Mouse (Mus musculus) liver, adult 2 months (tissue): ENCODE results near the gene Pip4k2c. TPM values are rescaled to one million over a fixed set of nuclear protein-coding genes. Genes with fewer than 3 reads are reported as not detected.

Experiments
- DNase-seq: peaks from one replicate; pipeline ENCODE4 v3.0.0-alpha.2; 2011; ENCODE audit warnings: low read depth, low spot score; ENCODE audit errors: extremely low read depth
- H3K27ac ChIP-seq: fragments of 200-500 bp; replicated peaks from 2 replicates; pipeline ENCODE4 v1.5.1; 2012; ENCODE audit warnings: low read depth, mild to moderate bottlenecking, control low read depth, inconsistent platforms, low read length; ENCODE audit not compliant: insufficient read depth
- H3K27me3 ChIP-seq: fragments of 200-500 bp; 2 replicates; pipeline ENCODE4 v1.6.1; 2012; ENCODE audit warnings: mild to moderate bottlenecking, moderate library complexity, low read length, inconsistent platforms; ENCODE audit not compliant: control insufficient read depth, insufficient read depth
- H3K36me3 ChIP-seq: fragments of 200-500 bp; 2 replicates; pipeline ENCODE4 v1.6.1; 2012; ENCODE audit warnings: low read length, inconsistent platforms; ENCODE audit not compliant: control insufficient read depth, insufficient read depth
- H3K4me1 ChIP-seq: fragments of 200-500 bp; 2 replicates; pipeline ENCODE4 v1.6.1; 2011; ENCODE audit warnings: low read length; ENCODE audit not compliant: control insufficient read depth, insufficient read depth
- H3K4me3 ChIP-seq: fragments of 200-500 bp; 2 replicates; pipeline ENCODE4 v1.5.1; 2011; ENCODE audit warnings: low read depth, mild to moderate bottlenecking, control low read depth, low read length, moderate library complexity; ENCODE audit not compliant: insufficient read depth
- H3K79me2 ChIP-seq: fragments of 200-500 bp; 2 replicates; pipeline ENCODE4 v1.6.1; 2012; ENCODE audit warnings: inconsistent platforms, mild to moderate bottlenecking, low read length, moderate library complexity; ENCODE audit not compliant: control insufficient read depth, insufficient read depth
- H3K9ac ChIP-seq: fragments of 200-500 bp; 2 replicates; pipeline ENCODE4 v1.6.1; 2012; ENCODE audit warnings: low read depth, mild to moderate bottlenecking, control low read depth, inconsistent platforms, low read length
- CTCF ChIP-seq: fragments of 200-500 bp; IDR thresholded peaks from 2 replicates; pipeline ENCODE4 v1.5.1; 2011; ENCODE audit warnings: low read depth, low read length, control low read depth
- POLR2A ChIP-seq: fragments of 200-500 bp; IDR thresholded peaks from 2 replicates; pipeline ENCODE4 v1.6.1; 2011; ENCODE audit warnings: low read length, control low read depth; ENCODE audit not compliant: insufficient read depth; ENCODE audit errors: extremely low read depth
- WGBS: fragments of 180-500 bp; shearing (Covaris S2); methylation state at CpG from one replicate; pipeline ENCODE4 v1.1.7; 2018; 5-methylcytosine and 5-hydroxymethylcytosine counted together
- polyA plus RNA-seq: library from polyadenylated mRNA; depleted of rRNA; stranded (reverse); fragments of >200 nt; gene quantifications from 2 replicates; pipeline ENCODE4 v1.2.3, GENCODE M21; 2012
- total RNA-seq: library from RNA; depleted of rRNA; stranded (reverse); fragments of >200 nt; gene quantifications from 2 replicates; pipeline ENCODE4 v1.2.3, GENCODE M21; 2014

Gene Pip4k2c
- total and polyA plus RNA-seq, 2 experiments, result 8.9 to 13.9 TPM

- Histone ChIP-seq H3K9ac (no peak overlapping the region), H3K79me2 (peaks cover 10% of the 10 kb centered on the region; the same call in 1 of the 2 replicates), H3K4me1 (peaks cover 6% of the 10 kb centered on the region), H3K27ac (no peak overlapping the region), H3K27me3 (no peaks in the 10 kb centered on the region), H3K36me3 (peaks cover 9% of the 10 kb centered on the region), H3K4me3 (no peak overlapping the region)
- 71% methylated on average over 4 of the region's 4 CpGs for WGBS
- TF ChIP-seq CTCF (no peak), POLR2A (no peak)
- DNase-seq, result no peak
Measured at GRCm38 (mm10) chr10:127208921-127209320, 2.5 kb downstream of the Pip4k2c start.

- no peak for DNase-seq
- Histone ChIP-seq H3K4me1 (peaks cover under 1% of the 10 kb centered on the region), H3K9ac (no peak overlapping the region), H3K27ac (no peak overlapping the region), H3K4me3 (no peak overlapping the region), H3K36me3 (peaks cover 17% of the 10 kb centered on the region), H3K27me3 (no peaks in the 10 kb centered on the region), H3K79me2 (peaks cover 1% of the 10 kb centered on the region; the same call in 1 of the 2 replicates)
- no peak for TF ChIP-seq POLR2A
- TF ChIP-seq CTCF, result no peak
- WGBS, result 68% methylated on average over 10 of the region's 10 CpGs
Measured at GRCm38 (mm10) chr10:127205373-127205772, 6.0 kb downstream of the Pip4k2c start.

- Histone ChIP-seq H3K4me1 (no peaks in the 10 kb centered on the region), H3K9ac (no peak overlapping the region), H3K36me3 (peaks cover 17% of the 10 kb centered on the region)
Measured at GRCm38 (mm10) chr10:127204589-127204988, 6.8 kb downstream of the Pip4k2c start.

GRCm38 (mm10) chr10:127203106-127203505 is 8.3 kb downstream of the Pip4k2c start:
- H3K36me3 ChIP-seq, result peaks cover 17% of the 10 kb centered on the region
- H3K4me3 ChIP-seq, result no peak overlapping the region
- H3K9ac ChIP-seq, result no peak overlapping the region

More at GRCm38 (mm10) chr10:127204589-127204988, 6.8 kb downstream of the Pip4k2c start:
- 86% methylated on average over 5 of the region's 5 CpGs for WGBS
- Histone ChIP-seq H3K27ac (no peak overlapping the region), H3K4me3 (no peak overlapping the region), H3K79me2 (no peaks in the 10 kb centered on the region), H3K27me3 (no peaks in the 10 kb centered on the region)
- TF ChIP-seq POLR2A, result no peak
- TF ChIP-seq CTCF, result no peak
- no peak for DNase-seq

GRCm38 (mm10) chr10:127200279-127200678 is 11.1 kb downstream of the Pip4k2c start:
- Histone ChIP-seq H3K27ac (no peak overlapping the region), H3K9ac (no peak overlapping the region), H3K36me3 (peaks cover 13% of the 10 kb centered on the region; the same call in 1 of the 2 replicates), H3K4me1 (no peaks in the 10 kb centered on the region), H3K27me3 (no peaks in the 10 kb centered on the region), H3K79me2 (no peaks in the 10 kb centered on the region), H3K4me3 (no peak overlapping the region)
- TF ChIP-seq POLR2A (no peak), CTCF (no peak)
- 87% methylated on average over 8 of the region's 8 CpGs for WGBS
- no peak for DNase-seq

More at GRCm38 (mm10) chr10:127203106-127203505, 8.3 kb downstream of the Pip4k2c start:
- Histone ChIP-seq H3K79me2 (no peaks in the 10 kb centered on the region), H3K27ac (no peak overlapping the region), H3K27me3 (no peaks in the 10 kb centered on the region), H3K4me1 (no peaks in the 10 kb centered on the region)
- no peak for DNase-seq
- 80% methylated on average over 3 of the region's 3 CpGs for WGBS
- TF ChIP-seq CTCF (no peak), POLR2A (no peak)

- 91% methylated on average over 11 of the region's 11 CpGs for WGBS
- Histone ChIP-seq H3K27ac (no peak overlapping the region), H3K36me3 (peaks cover 8% of the 10 kb centered on the region; the same call in 1 of the 2 replicates), H3K9ac (no peak overlapping the region), H3K4me1 (no peaks in the 10 kb centered on the region), H3K79me2 (no peaks in the 10 kb centered on the region), H3K27me3 (no peaks in the 10 kb centered on the region), H3K4me3 (no peak overlapping the region)
- TF ChIP-seq POLR2A (no peak), CTCF (no peak)
- no peak for DNase-seq
Measured at GRCm38 (mm10) chr10:127199474-127199873, 11.9 kb downstream of the Pip4k2c start.
